Mouse (Mus musculus) common myeloid progenitor, adult 5-6 weeks (primary cell): ENCODE data around the gene Iglon5. TPM values are rescaled to one million over a fixed set of nuclear protein-coding genes. Genes with fewer than 3 reads are reported as not detected.

Source experiments
- ATAC-seq: replicated peaks from 2 replicates; pipeline ENCODE4 v1.8.0; 2016; ENCODE audit warnings: low read depth, mild to moderate bottlenecking, moderate TSS enrichment, inconsistent platforms; ENCODE audit not compliant: poor library complexity, severe bottlenecking
- total RNA-seq: library from RNA; stranded (forward); fragments of 200-1000, 187-1606 nt; gene quantifications from 2 replicates; pipeline ENCODE4 v1.2.3, GENCODE M21; 2017

Iglon5 gene
- total RNA-seq, 1 experiment from 2014 or later, result not detected

- ATAC-seq, result peak; percentile 55
Observed at GRCm38 (mm10) chr7:43466099-43466694, 23.7 kb downstream of the Iglon5 start.

- ATAC-seq, result peak; percentile 83
Observed at GRCm38 (mm10) chr7:43465344-43466098, 24.4 kb downstream of the Iglon5 start.

- ATAC-seq, result 0 out of 2 replicates have a peak, but pooled peaks have one; percentile 7
Observed at GRCm38 (mm10) chr7:43464864-43465343, 25.0 kb downstream of the Iglon5 start.

- ATAC-seq, result no peak
Observed at GRCm38 (mm10) chr7:43463976-43464375, 25.9 kb downstream of the Iglon5 start.

- ATAC-seq, result no peak
Observed at GRCm38 (mm10) chr7:43462851-43463250, 27.0 kb downstream of the Iglon5 start, which contains the start of gene Vsig10l. TSS of gene Vsig10l (plus strand) at chr7:43463151.

- no peak for ATAC-seq
Observed at GRCm38 (mm10) chr7:43454371-43454770, 35.5 kb downstream of the Iglon5 start.

- no peak for ATAC-seq
Observed at GRCm38 (mm10) chr7:43453599-43454355, 36.1 kb downstream of the Iglon5 start.

GRCm38 (mm10) chr7:43452609-43453008 lies 37.3 kb downstream of the Iglon5 start:
- peak; percentile 94 for ATAC-seq

GRCm38 (mm10) chr7:43451726-43452125 lies 38.1 kb downstream of the Iglon5 start:
- ATAC-seq, result no peak

- no peak for ATAC-seq
Observed at GRCm38 (mm10) chr7:43449811-43450210, 40.1 kb downstream of the Iglon5 start.

GRCm38 (mm10) chr7:43448246-43448645 lies 41.6 kb downstream of the Iglon5 start:
- no peak for ATAC-seq

- ATAC-seq, result no peak
Observed at GRCm38 (mm10) chr7:43447801-43448200, 42.1 kb downstream of the Iglon5 start.

GRCm38 (mm10) chr7:43443917-43444293 lies 46.0 kb downstream of the Iglon5 start, which contains the start of the genes Etfb and Gm45233:
TSS of gene Etfb (plus strand) at chr7:43444083.
TSS of gene Gm45233 (plus strand) at chr7:43444128.
- peak; percentile 75 for ATAC-seq

- ATAC-seq, result peak; percentile 50
Observed at GRCm38 (mm10) chr7:43443126-43443916, 46.6 kb downstream of the Iglon5 start.

- ATAC-seq, result no peak
Observed at GRCm38 (mm10) chr7:43442684-43443083, 47.2 kb downstream of the Iglon5 start.

- ATAC-seq, result no peak
Observed at GRCm38 (mm10) chr7:43441071-43441470, 48.8 kb downstream of the Iglon5 start.

GRCm38 (mm10) chr7:43440482-43440881 lies 49.4 kb downstream of the Iglon5 start, which contains the start of gene Cldnd2:
TSS of gene Cldnd2 (plus strand) at chr7:43440782.
- ATAC-seq, result no peak

GRCm38 (mm10) chr7:43438611-43439010 lies 51.3 kb downstream of the Iglon5 start:
- peak; percentile 40 for ATAC-seq

- ATAC-seq, result peak; percentile 55
Observed at GRCm38 (mm10) chr7:43436341-43437255, 53.3 kb downstream of the Iglon5 start, which contains the start of gene Nkg7. TSS of gene Nkg7 (plus strand) at chr7:43437073.
